ENCODE assay signal across 7 mouse cellular contexts in genomic region chr11:76253145-76253917, GRCm38 (mm10). TPM values are rescaled to one million over a fixed set of nuclear protein-coding genes. Genes with fewer than 3 reads are reported as not detected.
DNase-seq lines count a peak whose midpoint lies in the region; ATAC-seq lines count a peak whose summit lies in the region.

No protein-coding gene starts in this region.

- H3K27ac ChIP-seq in midbrain, embryonic 15.5 days: no peak overlapping the region

- intact Hi-C loops in left cerebral cortex, postnatal 4 days (cut with DNase I): loop anchor here (2.0 kb wide), 1 partner anchor 145 kb away; the partner anchor contains the start of gene Nxn

- H3K9me3 ChIP-seq in midbrain, embryonic 15.5 days: no peaks in the 10 kb centered on the region

- peak; percentile 89 for DNase-seq in adrenal gland, adult 2 months
- peak; percentile 64 for DNase-seq in embryo, embryonic 11.5 days (ENCODE audit: low read depth, low spot score)
- peak; percentile 77 to 87 for DNase-seq in gastrocnemius, postnatal 4 days (ENCODE audit: low spot score in 2 of 2)
- DNase-seq in kidney, adult 11 months: peak; percentile 72
- DNase-seq in left cerebral cortex, postnatal 4 days: peak; percentile 88
- peak; percentile 40 for DNase-seq in spleen, adult 12 weeks (ENCODE audit: low spot score)

- peak; percentile 84 for ATAC-seq in midbrain, embryonic 15.5 days (replicated peaks)

- H3K4me2 ChIP-seq in midbrain, embryonic 15.5 days: no peak overlapping the region

- no peaks in the 10 kb centered on the region for H3K27me3 ChIP-seq in midbrain, embryonic 15.5 days (replicated peaks)

- peaks cover 5% of the 10 kb centered on the region; the same call in 1 of the 2 replicates for H3K36me3 ChIP-seq in midbrain, embryonic 15.5 days (replicated peaks)

- H3K4me3 ChIP-seq in midbrain, embryonic 15.5 days: no peak overlapping the region

- H3K4me1 ChIP-seq in midbrain, embryonic 15.5 days: no peaks in the 10 kb centered on the region

- H3K9ac ChIP-seq in midbrain, embryonic 15.5 days: no peak overlapping the region

- WGBS in midbrain, embryonic 15.5 days: 47% methylated on average over 5 of the region's 5 CpGs

RNA-seq across cellular contexts. Expression of gene Glod4, which starts 9.8 kb away (rescaled TPM):
- 10 to 100 TPM; 76.3 to 86.1 TPM for total RNA-seq in adrenal gland, adult 2 months (2021)
- polyA plus RNA-seq in adrenal gland, adult 2 months (2012; rRNA removed): 1.7 TPM in 2 replicates
- total RNA-seq in gastrocnemius, postnatal 4 days (2021): 10 to 100 TPM; 51.7 to 55.4 TPM
- 10 to 100 TPM; 49.7 to 62.0 TPM for total RNA-seq in left cerebral cortex, postnatal 4 days (2021)
- polyA plus RNA-seq in midbrain, embryonic 15.5 days (2015; fragmentation: Nextera tagmentation; extraction: Ambion mirVana): 121 and 123 TPM in 2 replicates

RNA-seq across cellular contexts. Expression of gene Mrm3, which starts 9.8 kb away (rescaled TPM):
- total RNA-seq in adrenal gland, adult 2 months (2021): 10 to 100 TPM; 18.1 to 21.3 TPM
- polyA plus RNA-seq in adrenal gland, adult 2 months (2012; rRNA removed): 10.4 and 13.0 TPM in 2 replicates
- total RNA-seq in gastrocnemius, postnatal 4 days (2021): 10 to 100 TPM; 12.9 to 14.8 TPM
- total RNA-seq in left cerebral cortex, postnatal 4 days (2021): 10 to 100 TPM; 14.0 to 16.8 TPM
- polyA plus RNA-seq in midbrain, embryonic 15.5 days (2015; fragmentation: Nextera tagmentation; extraction: Ambion mirVana): 25.8 and 27.0 TPM in 2 replicates

RNA-seq across cellular contexts. Expression of gene Gemin4, which starts 35.9 kb away (rescaled TPM):
- 1 to 10 TPM; 5.4 to 9.1 TPM for total RNA-seq in adrenal gland, adult 2 months (2021)
- polyA plus RNA-seq in adrenal gland, adult 2 months (2012; rRNA removed): 4.5 and 5.9 TPM in 2 replicates
- 1 to 10 TPM; 3.5 to 5.2 TPM for total RNA-seq in gastrocnemius, postnatal 4 days (2021)
- total RNA-seq in left cerebral cortex, postnatal 4 days (2021): 10 to 100 TPM in 1 of 2 experiments, 1 to 10 TPM in 1; 7.7 to 10.3 TPM
- polyA plus RNA-seq in midbrain, embryonic 15.5 days (2015; fragmentation: Nextera tagmentation; extraction: Ambion mirVana): 13.2 and 15.6 TPM in 2 replicates

RNA-seq across cellular contexts. Expression of gene Dbil5, which starts 35.9 kb away (rescaled TPM):
- under 1 TPM; 0.72 to 0.73 TPM for total RNA-seq in adrenal gland, adult 2 months (2021)
- polyA plus RNA-seq in adrenal gland, adult 2 months (2012; rRNA removed): 0.97 TPM in 1 of 2 replicates, not detected in the other
- not detected for total RNA-seq in gastrocnemius, postnatal 4 days (2021)
- not detected for total RNA-seq in left cerebral cortex, postnatal 4 days (2021)
- polyA plus RNA-seq in midbrain, embryonic 15.5 days (2015; fragmentation: Nextera tagmentation; extraction: Ambion mirVana): 0.54 and 0.74 TPM in 2 replicates
